Mouse (Mus musculus) limb, embryonic 14.5 days (tissue): Measurements from ENCODE around the gene Apba3. TPM values are rescaled to one million over a fixed set of nuclear protein-coding genes. Genes with fewer than 3 reads are reported as not detected.
"Not testable (repeated sequence)": the region's sequence is repeated elsewhere in the genome, so short reads cannot be mapped to it uniquely, and the experiment has no call there.

Experiments used
- ATAC-seq: fragments of 200-750 bp; cut with Nextera tagmentation; 2 replicates; pipeline ENCODE4 v1.8.0; 2017; ENCODE audit warnings: low read depth, moderate number of reproducible peaks, moderate TSS enrichment; ENCODE audit not compliant: low FRiP score
- DNase-seq: peaks from one replicate; pipeline ENCODE4 v3.0.0-alpha.2; 2015; ENCODE audit warnings: low spot score
- H3K27ac ChIP-seq: fragments of 300-500 bp; sonication (generic); replicated peaks from 2 replicates; pipeline ENCODE4 v1.5.1; 2014; ENCODE audit warnings: low read depth, mild to moderate bottlenecking, low read length, moderate library complexity, mixed read lengths
- H3K27me3 ChIP-seq: fragments of 300-500 bp; sonication (generic); 2 replicates; pipeline ENCODE4 v1.6.1; 2014; ENCODE audit warnings: low read length, mixed read lengths; ENCODE audit not compliant: control insufficient read depth, insufficient read depth
- H3K36me3 ChIP-seq: fragments of 300-500 bp; sonication (generic); 2 replicates; pipeline ENCODE4 v1.6.1; 2014; ENCODE audit warnings: mild to moderate bottlenecking, low read length, moderate library complexity, mixed read lengths; ENCODE audit not compliant: control insufficient read depth, insufficient read depth
- H3K4me1 ChIP-seq: fragments of 300-500 bp; sonication (generic); 2 replicates; pipeline ENCODE4 v1.6.1; 2014; ENCODE audit warnings: antibody characterized with exemption, low read length, mixed read lengths; ENCODE audit not compliant: control insufficient read depth, insufficient read depth
- H3K4me2 ChIP-seq: fragments of 300-500 bp; sonication (generic); replicated peaks from 2 replicates; pipeline ENCODE4 v1.6.1; 2014; ENCODE audit warnings: low read depth, mild to moderate bottlenecking, low read length, moderate library complexity; ENCODE audit not compliant: severe bottlenecking
- H3K4me3 ChIP-seq: fragments of 300-500 bp; sonication (generic); replicated peaks from 2 replicates; pipeline ENCODE4 v1.5.1; 2014; ENCODE audit warnings: low read length
- H3K9ac ChIP-seq: fragments of 300-500 bp; sonication (generic); 2 replicates; pipeline ENCODE4 v1.6.1; 2014; ENCODE audit warnings: mild to moderate bottlenecking, low read depth, low read length, moderate library complexity; ENCODE audit not compliant: severe bottlenecking
- H3K9me3 ChIP-seq: fragments of 300-500 bp; sonication (generic); 2 replicates; pipeline ENCODE4 v1.6.1; 2016; ENCODE audit warnings: low read length; ENCODE audit not compliant: control insufficient read depth
- POLR2A ChIP-seq: fragments of 200-500 bp; IDR thresholded peaks from 2 replicates; pipeline ENCODE4 v1.8.0; 2012; ENCODE audit warnings: inconsistent platforms, mild to moderate bottlenecking, moderate library complexity, borderline replicate concordance; ENCODE audit not compliant: insufficient read depth, insufficient read length; ENCODE audit errors: extremely low read depth
- WGBS: fragments of 180-500 bp; shearing (Covaris S2); extraction: QIAGEN DNeasy Blood & Tissue Kit; methylation state at CpG from one replicate; pipeline ENCODE4 v1.1.7; 2014; 5-methylcytosine and 5-hydroxymethylcytosine counted together
- polyA plus RNA-seq, 2 experiments: library from polyadenylated mRNA; depleted of rRNA in 1 of 2; stranded (reverse) in 1 of 2; unstranded in 1 of 2; fragments of >200 nt; fragmentation: Nextera tagmentation in 1 of 2; extraction: Ambion mirVana in 1 of 2; gene quantifications; 2 replicates each; pipeline versions ENCODE4 v1.2.1 to v1.2.3; 2012 to 2014

Gene Apba3
- polyA plus RNA-seq (2012; rRNA removed) (77.9 and 102 TPM in 2 replicates), polyA plus RNA-seq (2014; fragmentation: Nextera tagmentation; extraction: Ambion mirVana) (58.2 and 59.2 TPM in 2 replicates)

DNA sequence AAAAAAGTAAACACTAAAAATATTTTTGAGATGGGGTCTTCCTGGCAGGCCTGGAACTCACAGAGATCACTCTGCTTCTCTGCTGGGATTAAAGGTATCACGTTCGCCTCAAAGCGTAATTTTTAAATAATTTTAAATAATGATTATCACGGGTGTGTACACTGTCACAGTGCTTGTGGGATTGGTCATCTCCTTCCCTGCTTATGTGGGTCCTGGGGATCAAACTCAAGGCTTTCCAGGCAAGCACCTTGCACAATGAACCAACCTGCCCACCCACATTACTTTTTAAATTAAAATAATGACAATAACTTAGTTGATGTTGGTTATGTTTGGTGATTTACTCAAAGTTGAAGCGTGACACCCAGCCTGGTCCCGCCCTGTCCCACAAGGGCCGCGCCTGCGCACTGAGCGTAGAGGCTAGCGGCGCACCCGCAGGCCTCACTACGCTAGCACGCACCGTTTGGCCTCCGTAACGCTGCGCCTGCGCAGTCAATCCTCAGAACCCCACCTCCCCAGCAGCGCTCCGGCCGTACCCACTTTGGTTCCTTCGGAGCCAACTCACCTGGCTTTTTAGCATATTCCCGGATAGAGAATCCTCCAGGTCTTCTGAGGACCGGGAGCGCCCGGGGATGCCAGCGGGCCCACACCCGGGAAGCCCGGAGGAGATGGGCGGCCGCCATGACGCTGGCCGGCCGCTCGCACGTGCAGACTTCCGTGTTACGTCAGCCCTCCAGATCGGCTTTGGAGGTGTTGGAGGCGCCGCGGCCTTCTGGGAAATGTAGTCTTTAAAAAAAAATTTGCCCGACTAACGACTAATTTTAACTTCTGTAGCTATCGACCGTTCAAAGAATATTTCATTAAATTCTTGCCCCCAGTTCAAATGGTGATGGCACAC lies at the start of gene Apba3, which contains the start of gene Mrpl54:
Gene Apba3, plus strand, starts transcription at position 750 of the 895 bp plus-strand sequence.
Gene Mrpl54, minus strand, starts transcription at position 724 of the 895 bp plus-strand sequence.
- ATAC-seq, result peak; percentile 95
- Histone ChIP-seq H3K4me2 (peak within 1 kb of the TSS; percentile 81), H3K36me3 (peaks cover 63% of the 10 kb centered on the region), H3K4me3 (peak within 1 kb of the TSS; percentile 73), H3K4me1 (peaks cover 12% of the 10 kb centered on the region), H3K27ac (peak within 1 kb of the TSS; percentile 91), H3K9me3 (no peaks in the 10 kb centered on the region), H3K9ac (peak within 1 kb of the TSS; percentile 83), H3K27me3 (no peaks in the 10 kb centered on the region)
- peak; percentile 58; the same call in 1 of the 2 replicates for TF ChIP-seq POLR2A
- DNase-seq, result peak; percentile 96
- WGBS, result under 1% methylated on average over 48 of the region's 48 CpGs

DNA sequence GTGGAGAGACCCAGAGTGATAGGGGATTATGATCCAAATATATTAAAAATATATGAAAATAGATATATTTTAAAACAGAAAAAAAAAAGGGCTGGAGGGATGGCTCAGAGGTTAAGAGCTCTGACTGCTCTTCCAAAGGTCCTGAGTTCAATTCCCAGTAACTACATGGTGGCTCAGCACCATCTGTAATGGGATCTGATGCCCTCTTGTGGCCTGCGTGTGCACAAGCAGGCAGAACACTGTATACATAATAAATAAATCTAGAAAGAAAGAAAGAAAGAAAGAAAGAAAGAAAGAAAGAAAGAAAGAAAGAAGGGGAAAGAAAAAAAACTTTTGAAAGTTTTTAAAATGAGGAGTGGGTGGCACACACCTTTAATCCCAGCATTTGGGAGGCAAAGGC lies 49.5 kb upstream of the Apba3 start:
- not testable (repeated sequence) for H3K27me3 ChIP-seq, H3K9me3 ChIP-seq, H3K4me2 ChIP-seq, H3K36me3 ChIP-seq, ATAC-seq, H3K27ac ChIP-seq, H3K4me3 ChIP-seq, H3K4me1 ChIP-seq, H3K9ac ChIP-seq, DNase-seq
- 40% methylated on average over 1 of the region's 1 CpGs for WGBS

DNA sequence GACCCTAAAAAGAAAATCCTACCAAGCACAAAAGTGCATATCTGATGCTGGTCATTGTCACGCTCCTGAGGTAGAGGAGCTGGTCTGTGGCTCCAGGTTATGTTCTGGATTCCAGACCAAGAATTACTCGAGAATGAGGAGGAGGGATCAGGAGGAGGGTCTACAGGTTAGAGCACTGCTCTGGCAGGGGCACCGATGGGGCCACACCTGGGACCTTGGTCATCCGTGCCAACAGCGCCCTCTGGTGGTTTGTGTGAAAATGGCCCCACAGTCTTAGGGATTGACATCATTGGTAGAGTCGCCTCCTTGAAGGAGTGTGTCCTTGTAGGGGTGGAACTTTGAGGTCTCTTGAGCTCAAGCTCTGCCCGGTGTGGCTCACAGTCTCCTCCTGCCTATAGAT lies 48.8 kb upstream of the Apba3 start:
- Histone ChIP-seq H3K4me1 (no peaks in the 10 kb centered on the region), H3K9me3 (no peaks in the 10 kb centered on the region), H3K9ac (no peak overlapping the region), H3K36me3 (no peaks in the 10 kb centered on the region), H3K27me3 (no peaks in the 10 kb centered on the region), H3K4me3 (no peak overlapping the region), H3K4me2 (no peak overlapping the region), H3K27ac (no peak overlapping the region)
- peak; percentile 30 for DNase-seq
- WGBS, result 26% methylated on average over 7 of the region's 7 CpGs
- no peak for TF ChIP-seq POLR2A
- no peak for ATAC-seq

DNA sequence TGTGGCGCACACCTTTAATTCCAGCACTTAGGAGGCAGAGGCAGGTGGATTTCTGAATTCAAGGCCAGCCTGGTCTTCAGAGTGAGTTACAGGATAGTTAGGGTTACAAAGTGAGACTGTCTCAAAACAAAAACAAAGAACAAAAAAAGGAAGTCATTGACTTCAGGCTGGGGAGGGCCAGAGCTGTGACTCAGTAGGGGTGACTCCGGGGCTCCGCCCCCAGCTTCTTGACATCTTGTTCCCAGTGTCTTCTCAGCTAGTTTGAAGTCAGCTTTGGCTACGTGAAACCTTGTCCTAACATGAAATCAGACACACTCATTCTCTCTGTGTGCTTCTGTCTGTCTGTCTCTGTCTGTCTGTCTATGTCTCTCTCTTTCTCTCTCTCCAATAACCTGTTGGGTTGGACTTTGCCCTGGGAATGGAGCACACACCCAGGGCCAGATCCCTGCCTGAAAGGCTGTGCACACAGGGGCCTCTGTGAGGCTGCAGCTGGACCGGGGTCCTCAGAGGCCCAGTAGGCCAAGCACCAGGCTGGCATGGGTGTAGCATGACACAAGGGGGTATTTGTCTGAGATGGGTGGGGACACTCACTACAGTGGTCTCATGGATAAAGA lies 45.3 kb upstream of the Apba3 start:
- WGBS, result 81% methylated on average over 5 of the region's 5 CpGs
- no peak overlapping the region for H3K9ac ChIP-seq

DNA sequence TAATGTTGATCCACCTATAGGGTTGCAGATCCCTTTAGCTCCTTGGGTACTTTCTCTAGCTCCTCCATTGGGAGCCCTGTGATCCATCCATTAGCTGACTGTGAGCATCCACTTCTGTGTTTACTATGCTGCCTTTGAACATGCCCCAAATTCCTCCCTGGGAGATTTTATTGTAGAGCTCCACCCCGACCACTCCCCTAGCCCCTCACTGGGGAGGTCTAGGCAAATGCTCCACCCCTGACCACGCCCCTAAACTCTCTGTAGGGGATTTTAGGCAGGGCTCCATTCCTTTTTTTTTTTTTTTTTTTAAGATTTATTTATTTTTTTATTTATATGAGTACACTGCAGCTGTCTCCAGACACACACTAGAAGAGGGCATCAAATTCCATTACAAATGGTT lies 43.0 kb upstream of the Apba3 start:
- H3K9ac ChIP-seq, ATAC-seq, H3K9me3 ChIP-seq, H3K4me3 ChIP-seq, DNase-seq, H3K4me1 ChIP-seq, H3K36me3 ChIP-seq, H3K27me3 ChIP-seq, H3K27ac ChIP-seq, H3K4me2 ChIP-seq: not testable (repeated sequence)
- 45% methylated on average over 2 of the region's 2 CpGs for WGBS

More for the DNA sequence above, 45.3 kb upstream of the Apba3 start:
- DNase-seq (no peak), ATAC-seq (no peak)
- H3K27ac ChIP-seq, result no peak overlapping the region
- no peak for TF ChIP-seq POLR2A
- no peak overlapping the region for H3K4me3 ChIP-seq
- H3K9me3 ChIP-seq, result no peaks in the 10 kb centered on the region
- no peaks in the 10 kb centered on the region for H3K4me1 ChIP-seq
- H3K36me3 ChIP-seq, result no peaks in the 10 kb centered on the region
- H3K4me2 ChIP-seq, result no peak overlapping the region
- H3K27me3 ChIP-seq, result no peaks in the 10 kb centered on the region
